Mouse (Mus musculus): ENCODE data around the gene Cryl1. TPM values are rescaled to one million over a fixed set of nuclear protein-coding genes. Genes with fewer than 3 reads are reported as not detected.

Gene Cryl1
- 21.8 and 22.8 TPM in 2 replicates for total RNA-seq (2015)
- total RNA-seq (2017): 18.2 and 23.0 TPM in 2 replicates

DNA sequence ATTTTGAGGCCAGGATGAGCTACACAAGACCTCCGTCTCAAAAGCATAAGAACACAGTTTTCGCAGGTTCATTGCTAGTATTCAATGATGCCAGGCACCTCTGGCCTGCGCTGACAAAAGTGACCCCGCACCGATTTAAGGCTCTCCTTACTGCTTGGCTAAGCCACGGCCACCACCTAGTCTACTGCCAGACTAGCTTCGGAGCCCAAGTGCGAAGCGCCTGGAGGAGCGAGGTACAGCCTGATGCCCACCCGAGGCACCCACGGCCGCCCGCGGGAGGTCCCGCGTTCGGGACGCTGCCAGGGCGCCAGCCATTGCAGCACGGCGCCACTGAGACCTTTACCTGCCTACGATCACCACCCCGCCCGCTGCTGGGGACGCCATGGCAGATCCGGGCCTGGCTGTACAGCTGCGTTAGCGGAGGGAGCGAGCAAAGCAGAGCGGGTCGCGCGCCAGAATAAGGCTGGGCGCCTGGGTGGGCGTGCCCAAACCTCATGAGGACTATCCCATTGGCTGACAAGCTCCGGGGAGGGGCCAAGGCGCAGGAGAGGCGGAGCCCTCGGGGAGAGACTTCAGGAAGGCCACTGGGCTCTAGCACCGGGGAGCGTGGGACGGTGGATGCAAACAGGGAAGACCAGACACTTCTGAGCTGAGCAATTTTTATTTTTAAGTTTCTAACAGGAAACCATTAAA lies at the start of gene Cryl1:
TSS of gene Cryl1 (minus strand) at position 465 of the 693 bp plus-strand sequence.
- ATAC-seq (replicated peaks; ENCODE audit: poor library complexity): peak; percentile 97

DNA sequence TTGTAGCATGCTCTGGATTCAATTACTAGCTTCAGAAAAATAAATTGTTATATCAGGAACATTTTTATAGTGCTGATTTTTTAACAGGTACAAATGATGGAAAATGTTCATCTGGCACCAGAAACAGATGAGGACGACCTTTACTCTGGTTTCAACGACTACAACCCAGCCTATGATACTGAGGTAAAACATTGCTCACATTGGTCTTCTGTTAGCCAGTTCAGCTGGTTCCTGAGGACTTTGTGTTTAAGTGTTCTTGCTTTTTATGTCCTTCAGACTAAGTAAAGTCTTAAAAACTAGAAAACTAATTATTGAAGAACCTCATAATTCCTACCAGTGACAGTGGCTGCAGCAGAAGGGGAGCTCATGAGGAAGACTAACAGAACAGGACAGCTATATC lies 32.1 kb upstream of the Cryl1 start:
- no peak for ATAC-seq (replicated peaks; ENCODE audit: poor library complexity)

- ATAC-seq (replicated peaks; ENCODE audit: poor library complexity): peak; percentile 58
Measured at GRCm38 (mm10) chr14:57424212-57424561, 25.9 kb upstream of the Cryl1 start.

GRCm38 (mm10) chr14:57423432-57424211 lies 25.3 kb upstream of the Cryl1 start, which contains the start of gene Ift88:
Ift88 (plus strand) TSS chr14:57424062.
- ATAC-seq (replicated peaks; ENCODE audit: poor library complexity): peak; percentile 98

GRCm38 (mm10) chr14:57417187-57417586 lies 18.9 kb upstream of the Cryl1 start:
- ATAC-seq (replicated peaks; ENCODE audit: poor library complexity): peak; percentile 63

GRCm38 (mm10) chr14:57412166-57412565 lies 13.8 kb upstream of the Cryl1 start:
- no peak for ATAC-seq (replicated peaks; ENCODE audit: poor library complexity)

- no peak for ATAC-seq (replicated peaks; ENCODE audit: poor library complexity)
Measured at GRCm38 (mm10) chr14:57409106-57409505, 10.8 kb upstream of the Cryl1 start.

DNA sequence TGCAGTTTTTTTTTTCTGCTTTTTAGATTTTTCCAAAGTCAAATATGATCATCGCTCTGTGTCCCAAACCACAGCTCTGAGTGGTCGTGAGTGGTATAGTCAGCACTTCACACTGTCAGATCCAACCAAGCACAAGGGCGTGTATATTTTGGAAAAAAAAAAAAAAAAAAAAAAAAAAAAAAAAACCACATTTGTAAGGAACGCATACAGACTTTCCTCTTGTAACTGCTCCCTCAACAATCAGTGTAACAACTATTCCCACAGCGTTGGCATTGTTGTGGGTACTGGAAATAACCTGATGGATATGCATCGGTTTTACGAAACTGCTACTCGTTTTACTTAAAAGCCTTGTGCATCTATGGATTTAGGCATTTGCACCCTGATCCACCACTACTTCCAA lies 9.8 kb upstream of the Cryl1 start:
- no peak for ATAC-seq (replicated peaks; ENCODE audit: poor library complexity)

GRCm38 (mm10) chr14:57407039-57407987 lies 9.0 kb upstream of the Cryl1 start:
- ATAC-seq (replicated peaks; ENCODE audit: poor library complexity): peak; percentile 87

DNA sequence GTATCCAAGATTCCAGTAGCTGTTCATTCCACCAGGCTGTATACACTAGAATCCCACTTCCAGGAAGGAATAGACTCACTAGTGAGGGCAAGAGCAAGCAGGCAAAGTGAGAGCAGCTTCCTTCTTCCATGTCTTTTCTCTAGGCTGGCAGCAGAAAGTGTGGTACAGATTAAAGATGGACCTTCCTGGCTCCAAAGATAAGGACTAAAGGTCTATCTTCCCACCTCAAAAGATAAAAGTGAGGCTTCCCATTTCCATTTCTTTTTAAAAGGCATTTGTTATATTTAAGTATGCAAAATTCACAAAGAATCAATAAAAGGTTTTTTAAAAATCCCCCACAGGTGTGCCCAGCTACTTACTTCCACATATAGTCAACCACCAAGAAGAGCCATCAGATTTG lies 4.5 kb upstream of the Cryl1 start:
- no peak for ATAC-seq (replicated peaks; ENCODE audit: poor library complexity)

- peak; percentile 63 for ATAC-seq (replicated peaks; ENCODE audit: poor library complexity)
Measured at GRCm38 (mm10) chr14:57398813-57399427, 591 bp upstream of the Cryl1 start.

- no peak for ATAC-seq (replicated peaks; ENCODE audit: poor library complexity)
Measured at GRCm38 (mm10) chr14:57397221-57397620, 1.1 kb downstream of the Cryl1 start.

GRCm38 (mm10) chr14:57395470-57395869 lies 2.9 kb downstream of the Cryl1 start:
- no peak for ATAC-seq (replicated peaks; ENCODE audit: poor library complexity)

- ATAC-seq (replicated peaks; ENCODE audit: poor library complexity): no peak
Measured at GRCm38 (mm10) chr14:57392278-57392677, 6.1 kb downstream of the Cryl1 start.

GRCm38 (mm10) chr14:57391621-57392020 lies 6.7 kb downstream of the Cryl1 start:
- ATAC-seq (replicated peaks; ENCODE audit: poor library complexity): peak; percentile 44; the same call in 1 of the 2 replicates

DNA sequence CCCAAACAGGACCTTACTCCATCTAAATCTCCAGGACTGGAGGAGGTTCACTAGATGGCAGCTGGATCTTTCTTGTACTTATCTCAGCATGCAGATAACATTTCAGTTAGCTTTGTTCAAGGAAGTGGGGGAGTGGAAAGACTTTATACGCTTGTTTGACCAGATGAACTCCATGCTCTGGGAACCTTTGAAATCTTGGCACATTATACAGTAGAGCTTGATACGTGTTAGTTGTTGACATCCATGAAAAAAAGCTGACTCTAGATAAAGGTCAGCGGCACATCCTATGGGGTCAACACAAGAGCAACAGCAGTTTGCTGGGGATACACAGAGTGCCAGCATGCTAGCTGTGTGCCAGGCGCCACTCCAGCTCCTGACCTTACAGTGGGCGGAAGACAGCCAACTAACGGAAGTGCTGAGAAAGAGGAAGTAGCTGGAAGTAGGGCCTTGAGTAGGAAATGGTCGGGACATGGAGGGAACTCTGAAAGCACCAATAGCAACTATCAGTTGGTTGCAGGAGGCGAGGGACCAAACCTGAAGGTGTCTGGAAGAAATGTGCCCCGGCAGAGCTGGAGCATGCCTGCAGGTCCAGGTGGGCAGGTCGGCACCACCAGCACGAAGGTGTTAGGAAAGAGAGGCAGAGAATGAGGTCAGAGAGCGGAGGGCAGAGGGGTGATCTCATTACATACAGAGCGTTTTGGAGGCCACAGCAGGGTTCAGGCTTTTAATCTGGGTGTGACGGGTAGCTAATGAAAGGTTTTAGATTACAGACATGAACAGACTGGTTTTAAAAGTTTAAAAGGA lies 11.4 kb downstream of the Cryl1 start:
- ATAC-seq (replicated peaks; ENCODE audit: poor library complexity): peak; percentile 71

GRCm38 (mm10) chr14:57385667-57386066 lies 12.7 kb downstream of the Cryl1 start:
- no peak for ATAC-seq (replicated peaks; ENCODE audit: poor library complexity)

DNA sequence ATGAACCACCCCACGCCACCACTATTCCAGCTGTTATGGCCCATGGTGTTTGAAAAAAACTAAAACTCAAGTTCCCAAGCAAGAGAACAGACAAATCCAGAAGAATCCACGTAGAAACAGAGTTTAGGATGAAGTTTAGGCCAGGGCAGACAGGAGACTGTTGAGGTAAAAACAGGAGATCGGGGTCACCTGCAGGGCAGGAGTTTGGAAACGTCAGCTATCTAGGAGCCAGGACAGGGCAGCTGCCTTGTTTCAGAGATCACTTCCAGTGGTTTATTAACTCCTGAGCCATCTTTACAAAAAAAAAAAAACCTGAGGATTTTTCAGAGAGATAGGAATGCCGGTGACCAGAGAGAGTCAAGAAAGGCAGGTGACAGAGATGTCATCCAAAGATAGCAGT lies 20.8 kb downstream of the Cryl1 start:
- ATAC-seq (replicated peaks; ENCODE audit: poor library complexity): no peak

GRCm38 (mm10) chr14:57376956-57377355 lies 21.4 kb downstream of the Cryl1 start:
- no peak for ATAC-seq (replicated peaks; ENCODE audit: poor library complexity)

DNA sequence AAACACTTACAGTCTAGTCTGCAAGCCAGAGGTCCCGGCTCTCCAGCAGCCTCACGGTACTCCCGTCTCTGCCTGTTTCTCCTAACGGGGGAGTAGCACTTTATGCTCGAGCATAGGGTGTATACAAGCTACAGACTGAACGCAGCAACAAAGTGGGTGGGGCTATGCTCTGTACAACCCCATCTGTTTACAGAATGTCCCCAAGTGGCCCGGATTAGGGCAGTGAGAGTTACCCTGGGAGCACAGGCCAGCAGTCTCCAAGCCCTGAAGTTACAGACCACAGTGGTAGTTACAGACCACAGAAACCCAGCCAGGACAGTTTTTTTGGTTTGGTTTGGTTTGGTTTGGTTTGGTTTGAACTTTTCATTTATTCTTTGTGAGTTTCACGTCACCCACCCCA lies 22.3 kb downstream of the Cryl1 start:
- ATAC-seq (replicated peaks; ENCODE audit: poor library complexity): no peak
